Mouse (Mus musculus) heart, postnatal 0 days (tissue): ENCODE measurements at regions not wholly inside any gene's neighbourhood (a gene's known extent, or its start where the extent isn't known, plus 50 kb on each side); places are given as distances from the start of the nearest gene placed in this dataset.

Experiments
- CTCF ChIP-seq: IDR thresholded peaks from 2 replicates; pipeline ENCODE4 v1.5.1; 2016; ENCODE audit warnings: antibody characterized with exemption, control low read depth, low read depth
- EP300 ChIP-seq: IDR thresholded peaks from 2 replicates; pipeline ENCODE4 v1.6.1; 2016; ENCODE audit warnings: antibody characterized with exemption, low read depth

- no peak for TF ChIP-seq CTCF
- no peak for TF ChIP-seq EP300
Measured at GRCm38 (mm10) chr16:9132113-9132512, 302.2 kb downstream of the 1810013L24Rik start.
